Mouse (Mus musculus): ENCODE results near the gene Ppcdc. TPM values are rescaled to one million over a fixed set of nuclear protein-coding genes. Genes with fewer than 3 reads are reported as not detected.
A peak's percentile ranks its signal among the peaks of the same experiment; 100 is the strongest.

The Ppcdc gene
- total and polyA plus RNA-seq, 3 experiments = 38.8 to 50.3 (median 44.1) TPM

- in situ Hi-C loops (cut with MboI; ENCODE audit: low pct_ligation_motif_present, low pct_unique_long_range_greater_than_20kb, low sequenced_read_pairs) = no loop called here
- H3K27ac ChIP-seq (ENCODE audit: insufficient read depth, low read depth) = no peak overlapping the region
- peak overlapping the region; percentile 53 to 70 (median 67) for H3K4me3 ChIP-seq (replicated peaks in 1 of 3; ENCODE audit: low read depth in 2 of 3, low read length in 2 of 3, poor library complexity in 1 of 3)
- H3K27me3 ChIP-seq (replicated peaks) = no peaks in the 10 kb centered on the region
- peak; percentile 54 for DNase-seq (ENCODE audit: extremely low read depth)
- no peaks in the 10 kb centered on the region for H3K9me3 ChIP-seq (replicated peaks; ENCODE audit: low read length)
- peaks cover 8 to 39% of the 10 kb centered on the region in 2 experiments for H3K4me1 ChIP-seq (ENCODE audit: control insufficient read depth in 1 of 2, insufficient read depth in 2 of 2)
- H3K36me3 ChIP-seq (replicated peaks in 1 of 2; ENCODE audit: control insufficient read depth in 1 of 2, insufficient read depth in 1 of 2, low read length in 1 of 2) = peaks cover 3 to 41% of the 10 kb centered on the region in 2 experiments
- TF ChIP-seq EP300 (IDR thresholded peaks at IDR 0.05; ENCODE audit: low read length) (no peak), POLR2AphosphoS2 (IDR thresholded peaks at IDR 0.05; ENCODE audit: low read depth, low read length) (no peak), MAZ (IDR thresholded peaks at IDR 0.05; ENCODE audit: low read depth, low read length) (no peak), TCF12 (IDR thresholded peaks at IDR 0.05; ENCODE audit: low read depth, low read length) (no peak; the same call in 1 of the 2 replicates), JUN (IDR thresholded peaks at IDR 0.05; ENCODE audit: insufficient read depth, low read depth, low read length) (no peak), ELF1 (IDR thresholded peaks at IDR 0.05; ENCODE audit: low read depth, low read length) (peak; percentile 75), NRF1 (IDR thresholded peaks at IDR 0.05; ENCODE audit: low read depth, low read length) (no peak), IRF4 (IDR thresholded peaks at IDR 0.05; ENCODE audit: low read depth, low read length) (no peak), MEF2A (IDR thresholded peaks at IDR 0.05; ENCODE audit: borderline replicate concordance, low read depth, low read length) (no peak), GABPA (IDR thresholded peaks at IDR 0.05; ENCODE audit: insufficient replicate concordance, low read depth, low read length) (no peak), MYC (IDR thresholded peaks at IDR 0.05; ENCODE audit: low read depth, low read length) (peak; percentile 95), SIN3A (IDR thresholded peaks at IDR 0.05; ENCODE audit: low read length) (peak; percentile 7; the same call in 1 of the 2 replicates), MAX (IDR thresholded peaks at IDR 0.05; ENCODE audit: low read length) (peak; percentile 90), RAD21 (IDR thresholded peaks at IDR 0.05; ENCODE audit: low read depth, low read length) (no peak), TBP (conservative IDR thresholded peaks at IDR 0.05; ENCODE audit: low read depth, low read length) (no peak), USF2 (conservative IDR thresholded peaks at IDR 0.05; ENCODE audit: low read depth, low read length) (no peak; the same call in 1 of the 2 replicates), CTCF (conservative IDR thresholded peaks at IDR 0.05 in 1 of 2, IDR thresholded peaks at IDR 0.05 in 1 of 2; ENCODE audit: low read depth in 2 of 2, low read length in 2 of 2) (no peak), KAT2A (IDR thresholded peaks at IDR 0.05; ENCODE audit: insufficient replicate concordance, low read length) (no peak), ZMIZ1 (IDR thresholded peaks at IDR 0.05; ENCODE audit: low read depth, low read length) (no peak), USF1 (IDR thresholded peaks at IDR 0.05; ENCODE audit: low read depth, low read length) (no peak), UBTF (IDR thresholded peaks at IDR 0.05; ENCODE audit: low read depth, low read length) (no peak), JUND (conservative IDR thresholded peaks at IDR 0.05; ENCODE audit: low read depth, low read length) (no peak), CHD2 (IDR thresholded peaks at IDR 0.05; ENCODE audit: low read length) (no peak), HCFC1 (IDR thresholded peaks at IDR 0.05; ENCODE audit: low read depth, low read length) (no peak), ZNF384 (IDR thresholded peaks at IDR 0.05; ENCODE audit: low read depth, low read length) (no peak), MXI1 (IDR thresholded peaks at IDR 0.05; ENCODE audit: low read depth, low read length) (peak; percentile 53; the same call in 1 of the 2 replicates), POLR2A (IDR thresholded peaks at IDR 0.05; ENCODE audit: low read depth, low read length) (no peak), PAX5 (IDR thresholded peaks at IDR 0.05; ENCODE audit: low read length) (no peak), ZC3H11A (IDR thresholded peaks at IDR 0.05; ENCODE audit: low read depth, low read length) (no peak), BHLHE40 (IDR thresholded peaks at IDR 0.05; ENCODE audit: low read depth, low read length) (no peak), NELFE (IDR thresholded peaks at IDR 0.05; ENCODE audit: low read depth, low read length) (no peak), RCOR1 (conservative IDR thresholded peaks at IDR 0.05; ENCODE audit: low read depth, low read length) (no peak), MAFK (IDR thresholded peaks at IDR 0.05; ENCODE audit: insufficient replicate concordance, low read length) (no peak), E2F4 (IDR thresholded peaks at IDR 0.05; ENCODE audit: insufficient replicate concordance, low read depth, low read length) (no peak), ZKSCAN1 (IDR thresholded peaks at IDR 0.05; ENCODE audit: borderline replicate concordance, low read depth, low read length) (no peak), SMC3 (IDR thresholded peaks at IDR 0.05; ENCODE audit: low read depth, low read length) (no peak), CHD1 (IDR thresholded peaks at IDR 0.05; ENCODE audit: low read depth, low read length) (no peak)
- dilution Hi-C loops (cut with MboI; ENCODE audit: extremely low pct_ligation_motif_present, extremely low pct_unique_long_range_greater_than_20kb, low sequenced_read_pairs) = no loop called here
- peak overlapping the region; percentile 97 for H3K4me2 ChIP-seq (ENCODE audit: insufficient read depth, low read depth, poor library complexity, severe bottlenecking)
- peak overlapping the region; percentile 79 for H3K9ac ChIP-seq (ENCODE audit: insufficient read depth, low read depth)
- H3K79me2 ChIP-seq (replicated peaks; ENCODE audit: control insufficient read depth, extremely low read depth, insufficient read depth, poor library complexity, severe bottlenecking) = no peaks in the 10 kb centered on the region
Observed at GRCm38 (mm10) chr9:57439083-57439482, 841 bp downstream of the Ppcdc start.
